Mouse (Mus musculus): ENCODE results near the gene Ctu2. TPM values are rescaled to one million over a fixed set of nuclear protein-coding genes. Genes with fewer than 3 reads are reported as not detected.

Gene Ctu2
- total and polyA plus RNA-seq, 3 experiments: 23.8 to 63.1 (median 40.4) TPM

DNA sequence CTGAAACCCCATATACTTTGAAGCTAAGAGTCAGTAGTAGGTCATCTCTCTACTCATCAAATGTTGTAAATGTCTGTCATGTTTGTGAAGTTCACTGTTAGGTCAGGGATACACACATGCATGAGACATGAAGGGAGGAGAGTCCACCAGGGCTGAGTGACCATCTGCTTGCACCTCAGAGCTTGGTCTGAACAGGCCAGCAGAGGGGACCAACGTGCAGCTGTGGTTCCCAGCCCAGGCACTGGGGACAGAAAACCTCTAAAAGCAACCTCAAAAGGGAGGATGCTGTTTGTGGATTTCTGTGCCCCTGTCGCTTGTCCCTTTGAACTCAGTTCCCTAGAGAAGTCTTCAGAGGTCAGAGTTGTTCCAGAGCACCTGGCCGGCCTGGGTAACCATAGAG is 30.7 kb upstream of the Ctu2 start:
- H3K27ac ChIP-seq (ENCODE audit: insufficient read depth, low read depth): no peak overlapping the region
- H3K27me3 ChIP-seq (replicated peaks): no peaks in the 10 kb centered on the region
- H3K9ac ChIP-seq (ENCODE audit: insufficient read depth, low read depth): no peak overlapping the region
- no peak for DNase-seq (ENCODE audit: extremely low read depth)
- in situ Hi-C loops (cut with MboI; ENCODE audit: low pct_ligation_motif_present, low pct_unique_long_range_greater_than_20kb, low sequenced_read_pairs) (loop anchor here (25.0 kb wide), 1 partner anchor 858 kb away; the partner anchor contains the start of genes Fbxo31 and Map1lc3b), dilution Hi-C loops (cut with MboI; ENCODE audit: extremely low pct_ligation_motif_present, extremely low pct_unique_long_range_greater_than_20kb, low sequenced_read_pairs) (no loop called here)
- 0 out of 2 replicates have a peak overlapping the region, but pooled peaks have one; percentile 69 for H3K4me2 ChIP-seq (ENCODE audit: insufficient read depth, low read depth, poor library complexity, severe bottlenecking)
- H3K79me2 ChIP-seq (replicated peaks; ENCODE audit: control insufficient read depth, extremely low read depth, insufficient read depth, poor library complexity, severe bottlenecking): no peaks in the 10 kb centered on the region
- TF ChIP-seq MEF2A (IDR thresholded peaks at IDR 0.05; ENCODE audit: borderline replicate concordance, low read depth, low read length) (no peak), NELFE (IDR thresholded peaks at IDR 0.05; ENCODE audit: low read depth, low read length) (no peak), MAZ (IDR thresholded peaks at IDR 0.05; ENCODE audit: low read depth, low read length) (no peak), UBTF (IDR thresholded peaks at IDR 0.05; ENCODE audit: low read depth, low read length) (no peak), E2F4 (IDR thresholded peaks at IDR 0.05; ENCODE audit: insufficient replicate concordance, low read depth, low read length) (no peak), BHLHE40 (IDR thresholded peaks at IDR 0.05; ENCODE audit: low read depth, low read length) (no peak), POLR2AphosphoS2 (IDR thresholded peaks at IDR 0.05; ENCODE audit: low read depth, low read length) (no peak), KAT2A (IDR thresholded peaks at IDR 0.05; ENCODE audit: insufficient replicate concordance, low read length) (no peak), ZNF384 (IDR thresholded peaks at IDR 0.05; ENCODE audit: low read depth, low read length) (no peak), GABPA (IDR thresholded peaks at IDR 0.05; ENCODE audit: insufficient replicate concordance, low read depth, low read length) (no peak), NRF1 (IDR thresholded peaks at IDR 0.05; ENCODE audit: low read depth, low read length) (0 out of 2 replicates have a peak, but pooled peaks have one; percentile 8), CTCF (conservative IDR thresholded peaks at IDR 0.05 in 1 of 2, IDR thresholded peaks at IDR 0.05 in 1 of 2; ENCODE audit: low read depth in 2 of 2, low read length in 2 of 2) (peak in 1 of 2 experiments; percentile 35; a peak in 1 of 4 replicates), USF1 (IDR thresholded peaks at IDR 0.05; ENCODE audit: low read depth, low read length) (no peak), RAD21 (IDR thresholded peaks at IDR 0.05; ENCODE audit: low read depth, low read length) (peak; percentile 26), ETS1 (conservative IDR thresholded peaks at IDR 0.05; ENCODE audit: low read depth, low read length) (no peak), SMC3 (IDR thresholded peaks at IDR 0.05; ENCODE audit: low read depth, low read length) (peak; percentile 35), MXI1 (IDR thresholded peaks at IDR 0.05; ENCODE audit: low read depth, low read length) (no peak), CHD1 (IDR thresholded peaks at IDR 0.05; ENCODE audit: low read depth, low read length) (no peak), EP300 (IDR thresholded peaks at IDR 0.05; ENCODE audit: low read length) (no peak)
- no peak overlapping the region for H3K4me3 ChIP-seq (replicated peaks in 1 of 3; ENCODE audit: low read depth in 2 of 3, low read length in 2 of 3, poor library complexity in 1 of 3)
- H3K36me3 ChIP-seq (replicated peaks in 1 of 2; ENCODE audit: control insufficient read depth in 1 of 2, insufficient read depth in 1 of 2, low read length in 1 of 2): peaks cover 0 to 14% of the 10 kb centered on the region in 2 experiments
- no peaks in the 10 kb centered on the region for H3K9me3 ChIP-seq (replicated peaks; ENCODE audit: low read length)
- peaks cover 4 to 30% of the 10 kb centered on the region in 2 experiments; a peak in 3 of 4 replicates for H3K4me1 ChIP-seq (ENCODE audit: control insufficient read depth in 1 of 2, insufficient read depth in 2 of 2)

DNA sequence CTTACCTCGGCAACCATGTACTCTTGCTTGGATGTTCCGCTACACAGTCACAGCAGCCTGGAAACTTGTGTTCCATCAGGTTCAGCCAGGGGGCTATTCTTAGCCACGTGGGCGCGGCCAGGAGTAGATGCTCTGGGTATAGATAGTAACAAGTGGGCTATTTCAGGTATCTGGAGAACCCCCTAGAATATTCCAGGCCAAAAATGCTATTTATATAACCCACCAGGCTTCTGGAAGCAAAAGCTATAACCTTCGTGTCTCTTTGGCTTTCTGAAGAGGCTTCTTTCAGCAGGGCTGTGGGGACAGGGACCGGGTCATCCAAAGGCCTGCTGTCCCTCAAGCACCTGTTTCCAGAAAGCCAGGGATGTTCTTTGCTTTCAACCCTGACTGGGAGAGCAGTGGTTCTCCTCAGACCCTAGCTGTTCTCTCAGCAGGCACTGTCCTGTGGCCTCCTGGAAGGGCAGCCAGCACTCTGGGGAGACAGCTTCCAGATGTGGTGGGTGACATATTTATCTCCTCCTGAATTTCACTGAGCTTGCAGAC is 24.7 kb upstream of the Ctu2 start:
- 0 out of 2 replicates have a peak, but pooled peaks have one; percentile 25 for TF ChIP-seq MYC (IDR thresholded peaks at IDR 0.05; ENCODE audit: low read depth, low read length)
- peak; percentile 59 for TF ChIP-seq EP300 (IDR thresholded peaks at IDR 0.05; ENCODE audit: low read length)
- TF ChIP-seq ETS1 (conservative IDR thresholded peaks at IDR 0.05; ENCODE audit: low read depth, low read length): peak; percentile 39; the same call in 1 of the 2 replicates
- 0 out of 2 replicates have a peak, but pooled peaks have one; percentile 39 for TF ChIP-seq SIN3A (IDR thresholded peaks at IDR 0.05; ENCODE audit: low read length)
- TF ChIP-seq NRF1 (IDR thresholded peaks at IDR 0.05; ENCODE audit: low read depth, low read length): no peak
- 0 out of 2 replicates have a peak, but pooled peaks have one; percentile 29 for TF ChIP-seq MAX (IDR thresholded peaks at IDR 0.05; ENCODE audit: low read length)
- no peak for TF ChIP-seq USF1 (IDR thresholded peaks at IDR 0.05; ENCODE audit: low read depth, low read length)
- peak; percentile 93 for TF ChIP-seq MEF2A (IDR thresholded peaks at IDR 0.05; ENCODE audit: borderline replicate concordance, low read depth, low read length)
- no peak for TF ChIP-seq ZKSCAN1 (IDR thresholded peaks at IDR 0.05; ENCODE audit: borderline replicate concordance, low read depth, low read length)
- TF ChIP-seq CHD2 (IDR thresholded peaks at IDR 0.05; ENCODE audit: low read length): no peak
- dilution Hi-C loops (cut with MboI; ENCODE audit: extremely low pct_ligation_motif_present, extremely low pct_unique_long_range_greater_than_20kb, low sequenced_read_pairs): no loop called here
- no peaks in the 10 kb centered on the region for H3K36me3 ChIP-seq (replicated peaks in 1 of 2; ENCODE audit: control insufficient read depth in 1 of 2, insufficient read depth in 1 of 2, low read length in 1 of 2)
- H3K4me3 ChIP-seq (replicated peaks in 1 of 3; ENCODE audit: low read depth in 2 of 3, low read length in 2 of 3, poor library complexity in 1 of 3): no peak overlapping the region
- H3K27ac ChIP-seq (ENCODE audit: insufficient read depth, low read depth): no peak overlapping the region
- no peaks in the 10 kb centered on the region for H3K9me3 ChIP-seq (replicated peaks; ENCODE audit: low read length)
- peaks cover 4% of the 10 kb centered on the region for H3K27me3 ChIP-seq (replicated peaks)
- peaks cover 0 to 11% of the 10 kb centered on the region in 2 experiments; a peak in 2 of 4 replicates for H3K4me1 ChIP-seq (ENCODE audit: control insufficient read depth in 1 of 2, insufficient read depth in 2 of 2)
- no peak overlapping the region for H3K4me2 ChIP-seq (ENCODE audit: insufficient read depth, low read depth, poor library complexity, severe bottlenecking)
- DNase-seq (ENCODE audit: extremely low read depth): no peak
- no peak overlapping the region for H3K9ac ChIP-seq (ENCODE audit: insufficient read depth, low read depth)
- no peaks in the 10 kb centered on the region for H3K79me2 ChIP-seq (replicated peaks; ENCODE audit: control insufficient read depth, extremely low read depth, insufficient read depth, poor library complexity, severe bottlenecking)
- in situ Hi-C loops (cut with MboI; ENCODE audit: low pct_ligation_motif_present, low pct_unique_long_range_greater_than_20kb, low sequenced_read_pairs): no loop called here

All from CH12.LX (cell line).